In the genomic region with DNA sequence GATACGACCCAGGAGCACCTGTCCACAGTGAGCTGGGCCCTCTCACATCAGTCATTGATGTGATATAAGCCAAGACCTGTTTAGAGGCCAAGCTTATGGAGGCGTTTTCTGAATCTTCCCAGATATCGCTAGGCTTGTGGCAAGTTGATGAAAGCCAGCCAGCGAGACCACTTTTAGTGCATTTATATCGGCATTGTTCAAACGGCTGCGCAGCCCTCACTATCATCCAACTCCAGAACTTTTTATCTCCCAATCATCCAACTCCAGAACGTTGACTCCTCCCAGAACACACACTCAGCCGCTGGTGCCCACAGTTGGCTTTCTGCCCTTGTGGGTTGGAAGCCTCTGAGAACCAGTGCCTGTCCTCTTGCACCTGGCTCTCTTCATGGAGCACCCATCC, we compare ENCODE assay signal across 8 mouse cellular contexts. TPM values are rescaled to one million over a fixed set of nuclear protein-coding genes. Genes with fewer than 3 reads are reported as not detected.
DNase-seq lines count a peak whose midpoint lies in the region; ATAC-seq and TF ChIP-seq lines count a peak whose summit lies in the region.

No protein-coding gene starts in this region.

- no peak for ATAC-seq in forebrain, embryonic 16.5 days
- ATAC-seq in hindbrain, embryonic 12.5 days (ENCODE audit: low FRiP score) = no peak
- ATAC-seq in midbrain, embryonic 11.5 days (ENCODE audit: low FRiP score) = no peak

- H3K9me3 ChIP-seq in forebrain, embryonic 10.5 days = no peaks in the 10 kb centered on the region
- H3K9me3 ChIP-seq in forebrain, embryonic 16.5 days (ENCODE audit: control insufficient read depth, low read length) = no peaks in the 10 kb centered on the region
- no peaks in the 10 kb centered on the region for H3K9me3 ChIP-seq in hindbrain, embryonic 12.5 days (replicated peaks)
- H3K9me3 ChIP-seq in midbrain, embryonic 11.5 days (ENCODE audit: control insufficient read depth, low read length) = no peaks in the 10 kb centered on the region

- no peaks in the 10 kb centered on the region for H3K27me3 ChIP-seq in forebrain, embryonic 10.5 days (ENCODE audit: poor library complexity, severe bottlenecking)
- H3K27me3 ChIP-seq in forebrain, embryonic 16.5 days (replicated peaks; ENCODE audit: control insufficient read depth, insufficient read depth, low read length) = no peaks in the 10 kb centered on the region
- no peaks in the 10 kb centered on the region; the same call in 1 of the 2 replicates for H3K27me3 ChIP-seq in hindbrain, embryonic 12.5 days
- H3K27me3 ChIP-seq in midbrain, embryonic 11.5 days (ENCODE audit: control insufficient read depth, insufficient read depth, low read length) = no peaks in the 10 kb centered on the region

- H3K9ac ChIP-seq in forebrain, embryonic 16.5 days (replicated peaks; ENCODE audit: low read depth, low read length) = no peak overlapping the region
- H3K9ac ChIP-seq in hindbrain, embryonic 12.5 days = no peak overlapping the region
- H3K9ac ChIP-seq in midbrain, embryonic 11.5 days (ENCODE audit: low read length) = no peak overlapping the region

- no peak for TF ChIP-seq POLR2A in bone marrow, adult 2 months (IDR thresholded peaks at IDR 0.05; ENCODE audit: borderline replicate concordance, control insufficient read depth, low read depth, low read length)

- no peaks in the 10 kb centered on the region for H3K36me3 ChIP-seq in forebrain, embryonic 10.5 days (replicated peaks)
- no peaks in the 10 kb centered on the region for H3K36me3 ChIP-seq in forebrain, embryonic 16.5 days (ENCODE audit: control insufficient read depth, insufficient read depth)
- no peaks in the 10 kb centered on the region for H3K36me3 ChIP-seq in hindbrain, embryonic 12.5 days
- H3K36me3 ChIP-seq in midbrain, embryonic 11.5 days (ENCODE audit: control insufficient read depth, insufficient read depth, low read length) = no peaks in the 10 kb centered on the region

- no peak for DNase-seq in forebrain, embryonic 10.5 days (ENCODE audit: extremely low spot score, low spot score)
- DNase-seq in midbrain, embryonic 11.5 days (ENCODE audit: low spot score, missing footprints) = no peak
- no peak for DNase-seq in frontal cortex, postnatal 36 days (ENCODE audit: low spot score in 2 of 2)
- DNase-seq in thymus, postnatal 36 days = no peak
- no peak for DNase-seq in lung, postnatal 25 days (ENCODE audit: low spot score)

- no peak overlapping the region for H3K4me2 ChIP-seq in forebrain, embryonic 16.5 days (ENCODE audit: low read length)
- peak overlapping the region; percentile 60 for H3K4me2 ChIP-seq in hindbrain, embryonic 12.5 days (replicated peaks)
- H3K4me2 ChIP-seq in midbrain, embryonic 11.5 days = peak overlapping the region; percentile 50

- peak overlapping the region; percentile 98 for H3K27ac ChIP-seq in forebrain, embryonic 10.5 days
- no peak overlapping the region for H3K27ac ChIP-seq in forebrain, embryonic 16.5 days (ENCODE audit: low read length)
- peak overlapping the region; percentile 99 for H3K27ac ChIP-seq in bone marrow, adult 2 months (ENCODE audit: control insufficient read depth, insufficient read depth, low read depth, low read length, poor library complexity)
- peak overlapping the region; percentile 98; the same call in 1 of the 2 replicates for H3K27ac ChIP-seq in hindbrain, embryonic 12.5 days
- no peak overlapping the region for H3K27ac ChIP-seq in midbrain, embryonic 11.5 days (ENCODE audit: low read depth, low read length)

- 89% methylated on average over 9 of the region's 9 CpGs for WGBS in forebrain, embryonic 10.5 days
- 88% methylated on average over 9 of the region's 9 CpGs for WGBS in forebrain, embryonic 16.5 days
- 45% methylated on average over 9 of the region's 9 CpGs for WGBS in bone marrow, adult 2 months
- 90% methylated on average over 9 of the region's 9 CpGs for WGBS in hindbrain, embryonic 12.5 days
- WGBS in midbrain, embryonic 11.5 days = 87% methylated on average over 9 of the region's 9 CpGs

- H3K4me1 ChIP-seq in forebrain, embryonic 10.5 days = peaks cover 22% of the 10 kb centered on the region
- peaks cover 17% of the 10 kb centered on the region for H3K4me1 ChIP-seq in forebrain, embryonic 16.5 days (replicated peaks; ENCODE audit: control insufficient read depth, insufficient read depth, low read length)
- no peaks in the 10 kb centered on the region; the same call in 1 of the 2 replicates for H3K4me1 ChIP-seq in bone marrow, adult 2 months (ENCODE audit: control insufficient read depth, insufficient read depth, low read length)
- peaks cover 19% of the 10 kb centered on the region for H3K4me1 ChIP-seq in hindbrain, embryonic 12.5 days
- peaks cover 8% of the 10 kb centered on the region for H3K4me1 ChIP-seq in midbrain, embryonic 11.5 days (ENCODE audit: control insufficient read depth, insufficient read depth, low read length)

- no peak for TF ChIP-seq CTCF in bone marrow, adult 2 months (IDR thresholded peaks at IDR 0.05; ENCODE audit: control insufficient read depth, insufficient read depth, low read length)

- H3K4me3 ChIP-seq in forebrain, embryonic 10.5 days = peak overlapping the region; percentile 81
- no peak overlapping the region for H3K4me3 ChIP-seq in forebrain, embryonic 16.5 days (replicated peaks; ENCODE audit: low read length)
- peak overlapping the region; percentile 86 for H3K4me3 ChIP-seq in bone marrow, adult 2 months (replicated peaks; ENCODE audit: control insufficient read depth, low read depth, low read length)
- H3K4me3 ChIP-seq in hindbrain, embryonic 12.5 days = peak overlapping the region; percentile 71; the same call in 1 of the 2 replicates
- no peak overlapping the region for H3K4me3 ChIP-seq in midbrain, embryonic 11.5 days (ENCODE audit: low read depth, low read length)

RNA-seq across cellular contexts. Expression of a gene that starts 0.8 kb away (rescaled TPM):
- polyA plus RNA-seq in forebrain, embryonic 10.5 days (2016; fragmentation: Nextera tagmentation; extraction: Ambion mirVana) = 5.2 and 6.1 TPM in 2 replicates
- 7.9 and 8.0 TPM in 2 replicates for polyA plus RNA-seq in forebrain, embryonic 16.5 days (2015; fragmentation: Nextera tagmentation; extraction: Ambion mirVana)
- polyA plus RNA-seq in bone marrow, adult 2 months (2011; ENCODE audit: insufficient read depth, insufficient read length, low replicate concordance, missing spikeins) = 15.9 and 19.4 TPM in 2 replicates
- polyA plus RNA-seq in hindbrain, embryonic 12.5 days (2016; fragmentation: Nextera tagmentation; extraction: Ambion mirVana) = 6.6 and 7.5 TPM in 2 replicates
- 2.1 and 3.5 TPM in 2 replicates for polyA plus RNA-seq in midbrain, embryonic 11.5 days (2014; fragmentation: Nextera tagmentation; extraction: Ambion mirVana)

RNA-seq across cellular contexts. Expression of a gene that starts 18.6 kb away (rescaled TPM):
- not detected in 2 replicates for polyA plus RNA-seq in forebrain, embryonic 10.5 days (2016; fragmentation: Nextera tagmentation; extraction: Ambion mirVana)
- 0.11 and 0.30 TPM in 2 replicates for polyA plus RNA-seq in forebrain, embryonic 16.5 days (2015; fragmentation: Nextera tagmentation; extraction: Ambion mirVana)
- not detected in 2 replicates for polyA plus RNA-seq in bone marrow, adult 2 months (2011; ENCODE audit: insufficient read depth, insufficient read length, low replicate concordance, missing spikeins)
- 0.27 and 0.28 TPM in 2 replicates for polyA plus RNA-seq in hindbrain, embryonic 12.5 days (2016; fragmentation: Nextera tagmentation; extraction: Ambion mirVana)
- not detected in 2 replicates for polyA plus RNA-seq in midbrain, embryonic 11.5 days (2014; fragmentation: Nextera tagmentation; extraction: Ambion mirVana)

RNA-seq across cellular contexts. Expression of a gene that starts 27.6 kb away (rescaled TPM):
- polyA plus RNA-seq in forebrain, embryonic 10.5 days (2016; fragmentation: Nextera tagmentation; extraction: Ambion mirVana) = 129 and 135 TPM in 2 replicates
- polyA plus RNA-seq in forebrain, embryonic 16.5 days (2015; fragmentation: Nextera tagmentation; extraction: Ambion mirVana) = 181 and 201 TPM in 2 replicates
- 40.5 and 53.7 TPM in 2 replicates for polyA plus RNA-seq in bone marrow, adult 2 months (2011; ENCODE audit: insufficient read depth, insufficient read length, low replicate concordance, missing spikeins)
- polyA plus RNA-seq in hindbrain, embryonic 12.5 days (2016; fragmentation: Nextera tagmentation; extraction: Ambion mirVana) = 107 and 112 TPM in 2 replicates
- 92.9 and 96.6 TPM in 2 replicates for polyA plus RNA-seq in midbrain, embryonic 11.5 days (2014; fragmentation: Nextera tagmentation; extraction: Ambion mirVana)

RNA-seq across cellular contexts. Expression of a gene that starts 28.2 kb away (rescaled TPM):
- 0.01 TPM in 1 of 2 replicates, not detected in the other for polyA plus RNA-seq in forebrain, embryonic 10.5 days (2016; fragmentation: Nextera tagmentation; extraction: Ambion mirVana)
- polyA plus RNA-seq in forebrain, embryonic 16.5 days (2015; fragmentation: Nextera tagmentation; extraction: Ambion mirVana) = 0.11 and 0.25 TPM in 2 replicates
- 1.3 and 5.0 TPM in 2 replicates for polyA plus RNA-seq in bone marrow, adult 2 months (2011; ENCODE audit: insufficient read depth, insufficient read length, low replicate concordance, missing spikeins)
- polyA plus RNA-seq in hindbrain, embryonic 12.5 days (2016; fragmentation: Nextera tagmentation; extraction: Ambion mirVana) = 0.28 and 0.39 TPM in 2 replicates
- polyA plus RNA-seq in midbrain, embryonic 11.5 days (2014; fragmentation: Nextera tagmentation; extraction: Ambion mirVana) = 0.03 and 0.04 TPM in 2 replicates

RNA-seq across cellular contexts. Expression of a gene that starts 37.9 kb away (rescaled TPM):
- polyA plus RNA-seq in forebrain, embryonic 10.5 days (2016; fragmentation: Nextera tagmentation; extraction: Ambion mirVana) = 123 and 130 TPM in 2 replicates
- polyA plus RNA-seq in forebrain, embryonic 16.5 days (2015; fragmentation: Nextera tagmentation; extraction: Ambion mirVana) = 87.6 and 95.9 TPM in 2 replicates
- 17.6 and 28.0 TPM in 2 replicates for polyA plus RNA-seq in bone marrow, adult 2 months (2011; ENCODE audit: insufficient read depth, insufficient read length, low replicate concordance, missing spikeins)
- polyA plus RNA-seq in hindbrain, embryonic 12.5 days (2016; fragmentation: Nextera tagmentation; extraction: Ambion mirVana) = 76.1 and 84.6 TPM in 2 replicates
- 88.7 and 93.3 TPM in 2 replicates for polyA plus RNA-seq in midbrain, embryonic 11.5 days (2014; fragmentation: Nextera tagmentation; extraction: Ambion mirVana)

Comparison
In these comparisons a context has a peak if more than half of its experiments do, and no peak if none do; other contexts are left out.
1. H3K27ac ChIP-seq: peak in forebrain, embryonic 10.5 days (single experiment), bone marrow, adult 2 months (single experiment) and hindbrain, embryonic 12.5 days (single experiment); none in forebrain, embryonic 16.5 days (single experiment) and midbrain, embryonic 11.5 days (single experiment).
2. H3K4me3 ChIP-seq: peak in forebrain, embryonic 10.5 days (single experiment), bone marrow, adult 2 months (single experiment) and hindbrain, embryonic 12.5 days (single experiment); none in forebrain, embryonic 16.5 days (single experiment) and midbrain, embryonic 11.5 days (single experiment).